Mouse (Mus musculus) heart, adult 9 months (tissue): ENCODE results near the gene Glra4.
A peak's percentile ranks its signal among the peaks of the same experiment; 100 is the strongest.

ENCODE experiments used
- DNase-seq, 2 experiments: peaks; one replicate each; pipeline ENCODE4 v3.0.0; 2022; ENCODE audit warnings: low spot score in 2 of 2

Gene Glra4

DNA sequence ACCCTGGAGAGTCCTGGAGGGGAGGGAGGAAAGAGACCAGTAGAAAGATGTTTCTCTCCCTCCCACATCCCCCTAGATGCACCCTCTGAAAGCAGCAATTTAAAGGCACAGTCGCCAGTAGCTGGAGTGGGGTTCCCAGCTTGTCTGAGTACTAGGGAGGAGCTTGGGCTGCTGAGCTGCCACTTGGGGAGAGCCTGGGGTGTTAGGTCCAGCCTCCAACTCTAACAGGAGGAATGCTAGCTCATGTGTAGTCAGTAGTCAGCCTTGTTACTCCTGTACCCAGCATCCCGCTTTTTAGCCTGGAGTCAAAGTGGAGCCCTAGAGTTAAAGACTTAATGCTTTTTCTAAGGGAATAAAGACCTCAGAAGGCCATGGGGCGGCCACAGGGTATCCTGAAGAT lies at the start of gene Glra4:
TSS of gene Glra4 (minus strand) at position 101 of the 400 bp plus-strand sequence.
- no peak for DNase-seq

- no peak for DNase-seq
These were observed 48.7 kb upstream of the Glra4 start for GRCm38 (mm10) chrX:136828610-136829009.

- DNase-seq: no peak
These were observed 45.1 kb upstream of the Glra4 start for GRCm38 (mm10) chrX:136825016-136825415.

DNA sequence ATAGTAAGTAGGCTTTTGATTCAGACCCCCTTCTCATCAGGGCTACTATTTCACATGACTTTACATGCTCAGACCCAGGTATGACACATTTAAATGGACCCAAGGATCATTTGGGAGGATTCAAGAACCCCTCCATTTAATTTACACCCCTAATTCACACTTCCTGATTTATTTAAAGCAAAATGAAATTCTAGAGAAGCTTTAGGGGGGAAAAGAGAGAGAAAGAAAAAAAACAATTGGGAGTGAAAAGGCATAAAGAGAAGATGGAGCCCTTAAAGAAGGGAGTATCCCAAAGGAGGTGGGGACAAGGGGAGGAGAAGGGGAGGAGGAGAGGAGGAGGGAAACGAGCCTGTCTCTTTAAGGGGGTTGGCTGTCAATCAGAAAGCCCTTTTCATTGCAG lies 42.4 kb upstream of the Glra4 start, which contains the start of gene Plp1:
TSS of gene Plp1 (plus strand) at position 301 of the 400 bp plus-strand sequence.
- DNase-seq: no peak

DNA sequence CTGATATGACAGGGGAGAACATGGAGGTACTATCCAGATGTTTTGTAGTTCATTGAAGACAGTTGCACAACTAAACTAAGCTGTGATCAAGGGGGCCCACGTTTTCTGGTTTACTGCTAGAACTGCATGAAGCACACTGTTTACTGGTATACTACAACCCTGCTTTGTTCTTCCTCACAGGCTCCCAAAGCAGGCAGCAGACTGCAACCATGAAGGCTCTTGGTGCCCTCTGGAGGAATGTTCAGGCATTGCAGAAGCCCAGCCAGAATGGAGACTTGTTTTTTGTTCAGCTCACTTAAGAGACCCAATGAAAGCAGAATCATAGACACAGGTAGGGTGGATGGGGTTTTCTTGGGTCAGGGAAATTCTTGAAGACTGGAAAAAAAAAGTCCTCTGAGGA lies 40.3 kb upstream of the Glra4 start:
- DNase-seq: peak; percentile 4 to 28

- peak; percentile 1 to 4 for DNase-seq
These were observed 39.8 kb upstream of the Glra4 start for GRCm38 (mm10) chrX:136819752-136820151.

GRCm38 (mm10) chrX:136797223-136797622 lies 17.3 kb upstream of the Glra4 start:
- DNase-seq: no peak

DNA sequence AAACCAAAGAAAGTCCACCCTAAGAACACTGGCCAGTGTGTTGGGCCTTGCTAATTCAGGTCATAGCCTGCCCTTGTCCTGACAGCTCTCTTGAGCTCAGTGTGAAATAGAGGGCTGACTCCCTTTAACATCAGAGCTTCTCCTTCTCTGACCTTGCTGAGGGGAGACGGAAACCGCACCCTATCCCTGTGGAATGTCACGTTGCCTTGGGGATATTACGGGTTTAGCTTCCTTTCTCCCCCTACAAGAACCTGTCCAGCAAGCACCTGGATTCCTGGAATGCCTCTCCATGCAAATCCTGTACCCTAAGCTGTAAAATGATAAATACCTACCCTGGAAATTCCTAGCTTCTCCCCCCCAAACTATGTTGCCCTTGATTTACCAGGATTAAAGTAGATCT lies 9.5 kb upstream of the Glra4 start:
- no peak for DNase-seq

- no peak for DNase-seq
These were observed 679 bp downstream of the Glra4 start for GRCm38 (mm10) chrX:136779262-136779661.

DNA sequence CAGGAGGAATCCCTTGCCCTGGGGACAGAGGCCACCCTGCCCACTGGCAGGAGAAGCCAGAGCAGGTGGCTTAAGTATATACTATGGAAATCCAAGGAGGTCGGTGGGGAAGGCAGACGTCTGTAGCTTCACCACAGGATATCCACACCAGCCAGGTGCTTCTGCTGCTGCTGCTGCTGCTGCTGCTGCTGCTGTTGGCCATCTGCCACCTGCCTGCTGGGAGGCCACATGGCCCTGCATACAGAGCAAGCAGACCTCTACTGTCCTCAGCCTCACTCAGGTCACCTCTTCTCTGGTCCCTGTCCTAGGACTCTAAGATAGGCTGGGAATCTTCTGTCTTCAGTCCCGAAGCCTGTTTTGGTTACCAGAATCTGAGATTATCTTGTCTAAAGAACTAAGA lies 1.9 kb downstream of the Glra4 start:
- no peak for DNase-seq

DNA sequence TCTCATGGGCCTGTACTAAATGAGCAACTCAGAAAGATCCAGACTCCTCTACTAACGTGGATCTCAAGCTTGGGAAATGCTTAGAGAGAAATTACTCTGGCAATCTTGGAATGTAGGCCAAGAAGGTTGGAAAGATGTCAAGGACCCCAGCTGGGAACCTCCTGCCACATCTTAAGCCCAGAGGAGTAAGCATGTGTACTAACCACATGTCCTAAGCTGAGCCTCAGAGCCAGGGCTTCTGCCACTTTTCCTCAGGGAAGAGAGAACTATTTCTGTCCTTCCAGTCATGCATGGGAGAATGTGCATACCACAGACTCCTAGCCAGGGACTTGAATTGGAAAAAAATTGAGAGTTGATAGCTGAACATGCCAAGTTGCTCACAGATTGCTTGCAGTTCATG lies 6.9 kb downstream of the Glra4 start:
- DNase-seq: peak; percentile 32 to 58

- DNase-seq: no peak
These were observed 18.6 kb downstream of the Glra4 start for GRCm38 (mm10) chrX:136761103-136762074.

DNA sequence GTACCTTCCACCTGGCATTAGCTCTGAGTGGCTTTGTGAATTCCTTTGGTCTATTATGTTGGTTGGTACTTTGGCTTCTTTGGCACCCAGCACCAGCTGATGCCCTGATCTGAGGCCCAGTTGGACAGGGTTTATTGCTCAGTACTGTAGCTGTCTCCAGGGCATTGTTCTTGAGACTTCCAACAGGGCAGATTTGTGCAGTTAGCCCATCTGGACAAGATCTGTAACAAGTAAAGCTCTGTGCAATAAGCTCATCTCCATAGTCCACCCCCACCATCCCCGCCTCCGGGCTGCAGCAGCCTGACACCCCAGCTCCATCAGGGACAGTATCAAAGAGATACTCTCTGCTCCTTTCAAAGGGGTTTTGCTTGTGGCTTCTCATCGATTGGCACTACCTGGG lies 24.5 kb downstream of the Glra4 start:
- no peak for DNase-seq

GRCm38 (mm10) chrX:136749329-136749728 lies 30.6 kb downstream of the Glra4 start:
- no peak for DNase-seq

DNA sequence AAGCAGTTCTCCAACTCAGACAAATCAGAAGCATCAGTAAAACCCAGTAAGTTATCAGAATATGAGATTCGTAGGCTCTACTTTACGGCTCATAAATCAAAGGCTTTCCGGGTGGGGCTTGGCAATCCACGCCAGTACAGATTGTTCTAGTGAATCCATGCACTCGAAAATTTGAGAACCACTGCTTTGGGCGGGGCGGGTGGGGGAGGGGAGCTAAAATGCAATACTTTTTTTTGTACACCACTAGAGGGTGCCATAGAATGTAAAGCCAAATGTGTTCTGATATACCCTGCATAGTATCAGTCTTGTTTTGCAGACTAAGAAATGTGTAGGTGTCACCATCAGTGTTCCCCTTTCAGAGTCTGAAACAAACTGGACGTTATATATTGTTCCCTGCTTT lies 35.3 kb downstream of the Glra4 start:
- no peak for DNase-seq

DNA sequence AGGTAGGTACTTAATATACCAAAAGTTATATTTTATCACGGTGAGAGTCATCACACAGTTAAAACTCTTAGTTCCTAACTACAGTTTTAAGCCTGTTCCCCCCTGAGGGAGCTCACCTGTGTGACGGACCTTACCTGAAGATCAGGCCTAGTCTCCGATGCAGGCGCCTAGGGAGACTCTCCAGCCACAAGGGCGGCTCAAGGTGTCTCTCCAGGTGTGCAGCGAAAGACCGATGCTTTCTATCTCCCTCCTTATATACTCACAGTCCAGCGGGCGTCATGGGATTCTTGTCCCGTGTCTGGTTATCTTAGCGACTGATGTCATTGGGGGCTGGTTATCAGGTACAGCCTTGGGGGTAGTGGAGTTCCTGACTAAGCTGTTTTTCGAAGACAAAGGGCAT lies 36.5 kb downstream of the Glra4 start, which contains the start of gene Morf4l2:
TSS of gene Morf4l2 (minus strand) at position 232 of the 400 bp plus-strand sequence.
- no peak for DNase-seq

DNA sequence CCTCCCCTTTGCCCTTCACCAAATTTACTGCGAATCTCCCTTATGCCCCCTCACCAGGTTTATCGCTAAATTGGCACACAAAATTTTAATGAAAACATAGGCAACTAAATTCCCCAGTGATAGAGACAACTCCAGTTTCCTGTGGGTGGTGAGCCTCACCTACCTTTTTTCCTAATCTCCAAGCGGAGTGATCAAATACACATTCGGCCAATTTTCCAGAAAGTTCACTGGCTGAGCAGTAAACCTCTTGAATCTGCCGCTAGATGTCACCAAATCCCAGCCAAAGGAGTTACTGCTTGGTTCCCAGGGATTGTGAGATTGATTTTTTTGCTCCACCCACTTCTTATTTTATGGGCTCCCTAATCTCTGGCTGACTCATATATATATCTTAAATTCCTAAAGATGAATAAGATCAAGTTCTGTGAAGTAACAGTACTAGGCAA lies 37.3 kb downstream of the Glra4 start:
- peak; percentile 39 to 62 for DNase-seq

GRCm38 (mm10) chrX:136742241-136742640 lies 37.7 kb downstream of the Glra4 start:
- no peak for DNase-seq

DNA sequence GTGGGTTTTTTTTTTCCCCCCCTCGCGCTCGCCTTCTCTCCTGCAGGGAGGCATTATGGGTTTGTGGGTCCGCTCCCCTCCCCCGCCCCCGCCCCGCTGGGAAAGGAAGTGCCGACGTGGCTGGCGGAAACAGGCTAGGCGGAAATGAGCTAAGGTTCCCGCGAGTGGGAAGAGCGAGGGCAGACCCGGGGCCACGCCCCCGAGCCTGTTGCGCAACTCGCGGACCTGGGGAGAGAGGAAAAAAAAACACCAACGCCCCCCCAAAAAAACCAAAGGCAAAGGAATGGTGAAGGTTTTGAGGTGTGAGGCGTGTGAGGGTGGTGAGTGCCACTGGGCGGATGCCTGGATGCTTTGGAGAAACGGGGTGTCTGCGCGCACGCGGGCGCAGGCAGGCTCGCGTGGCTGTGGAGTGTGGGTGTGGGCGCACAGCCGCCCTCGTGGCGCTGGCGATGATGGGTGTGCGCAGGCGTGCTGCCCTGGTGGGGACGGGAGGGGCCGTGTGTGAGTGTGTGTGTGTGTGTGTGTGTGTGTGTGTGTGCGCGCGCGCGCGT lies 38.2 kb downstream of the Glra4 start:
- DNase-seq: no peak

DNA sequence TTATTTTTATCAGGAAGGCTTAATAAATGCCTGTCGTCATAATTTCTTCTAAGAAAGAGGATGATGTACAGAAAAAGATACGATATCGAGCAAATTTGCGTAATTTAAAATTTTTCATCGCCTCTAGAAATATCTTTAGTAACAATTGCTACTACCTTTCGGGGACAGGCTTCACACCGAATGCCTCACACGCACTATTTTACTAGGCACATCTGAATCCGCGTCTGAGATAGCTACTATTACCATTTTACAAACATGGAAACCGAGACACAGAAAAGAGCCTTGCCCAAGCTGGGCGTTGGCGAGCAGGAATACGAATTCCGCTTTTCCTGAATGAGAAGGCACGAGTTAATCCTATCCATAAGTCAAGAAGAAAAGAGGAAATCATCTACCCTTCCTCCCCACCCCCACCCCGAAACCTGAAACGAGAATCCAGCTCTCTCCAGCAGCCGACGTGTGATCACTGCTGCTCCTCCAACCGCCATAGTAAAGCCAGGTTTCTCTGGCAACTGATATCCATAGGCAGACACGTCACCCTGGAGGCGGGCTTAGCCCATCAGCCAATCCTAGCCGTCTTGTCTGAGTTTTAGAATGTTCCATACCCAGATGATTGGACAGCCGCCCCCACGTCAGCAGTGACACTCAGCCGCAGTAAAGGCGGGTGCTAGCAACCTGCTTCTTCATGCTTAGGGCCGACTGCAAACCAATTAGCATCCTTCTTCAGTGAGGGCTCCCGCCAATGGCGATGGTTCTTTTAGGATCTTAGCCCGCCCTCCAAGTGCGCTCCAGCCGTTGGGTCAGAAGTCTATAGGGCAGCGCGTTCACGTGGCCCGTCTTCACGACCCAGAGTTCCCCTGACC lies 38.9 kb downstream of the Glra4 start:
- peak; percentile 96 to 97 for DNase-seq

- no peak for DNase-seq
These were observed 39.7 kb downstream of the Glra4 start for GRCm38 (mm10) chrX:136740087-136740790.
